Mouse (Mus musculus) left cerebral cortex, adult 9 months (tissue): Measurements from ENCODE around the gene Acot13.
A peak's percentile ranks its signal among the peaks of the same experiment; 100 is the strongest.
"Not testable (repeated sequence)": the region's sequence is repeated elsewhere in the genome, so short reads cannot be mapped to it uniquely, and the experiment has no call there.

Experiments
- DNase-seq, 2 experiments: peaks; one replicate each; pipeline ENCODE4 v3.0.0; 2022; ENCODE audit warnings: low spot score in 2 of 2

The Acot13 gene

GRCm38 (mm10) chr13:24786014-24786490, 45.3 kb downstream of the Acot13 start:
- peak in 1 of 2 experiments; percentile 34 for DNase-seq

GRCm38 (mm10) chr13:24781916-24782315, 49.4 kb downstream of the Acot13 start:
- no peak for DNase-seq

GRCm38 (mm10) chr13:24778706-24779380, 52.5 kb downstream of the Acot13 start:
- no peak for DNase-seq

- no peak for DNase-seq
These were observed 53.3 kb downstream of the Acot13 start for GRCm38 (mm10) chr13:24778026-24778425.

GRCm38 (mm10) chr13:24776146-24776844, 55.0 kb downstream of the Acot13 start:
- DNase-seq = peak in 1 of 2 experiments; percentile 50

GRCm38 (mm10) chr13:24771482-24771881, 59.9 kb downstream of the Acot13 start:
- not testable (repeated sequence) for DNase-seq
